Mouse (Mus musculus) limb, embryonic 11.5 days (tissue): Measurements from ENCODE around the gene Actl11. TPM values are rescaled to one million over a fixed set of nuclear protein-coding genes. Genes with fewer than 3 reads are reported as not detected.

Source experiments
- ATAC-seq: fragments of 200-750 bp; cut with Nextera tagmentation; 2 replicates; pipeline ENCODE4 v1.8.0; 2017; ENCODE audit warnings: low read depth; ENCODE audit not compliant: insufficient number of reproducible peaks, low FRiP score, low TSS enrichment
- DNase-seq: peaks from one replicate; pipeline ENCODE4 v3.0.0-alpha.2; 2015; ENCODE audit warnings: low spot score
- H3K27ac ChIP-seq: fragments of 300-500 bp; sonication (generic); replicated peaks from 2 replicates; pipeline ENCODE4 v1.5.1; 2014; ENCODE audit warnings: low read depth, mild to moderate bottlenecking, low read length
- H3K27me3 ChIP-seq: fragments of 300-500 bp; sonication (generic); 2 replicates; pipeline ENCODE4 v1.6.1; 2014; ENCODE audit warnings: mild to moderate bottlenecking, low read length, mixed read lengths; ENCODE audit not compliant: control insufficient read depth, insufficient read depth
- H3K36me3 ChIP-seq: fragments of 300-500 bp; sonication (generic); 2 replicates; pipeline ENCODE4 v1.6.1; 2014; ENCODE audit warnings: mild to moderate bottlenecking, low read length, moderate library complexity, mixed read lengths; ENCODE audit not compliant: control insufficient read depth, insufficient read depth
- H3K4me1 ChIP-seq: fragments of 300-500 bp; sonication (generic); 2 replicates; pipeline ENCODE4 v1.6.1; 2014; ENCODE audit warnings: low read length, mixed read lengths; ENCODE audit not compliant: control insufficient read depth, insufficient read depth
- H3K4me2 ChIP-seq: fragments of 300-500 bp; sonication (generic); 2 replicates; pipeline ENCODE4 v1.6.1; 2014; ENCODE audit warnings: low read depth, mild to moderate bottlenecking, moderate library complexity; ENCODE audit not compliant: severe bottlenecking
- H3K4me3 ChIP-seq: fragments of 300-500 bp; sonication (generic); 2 replicates; pipeline ENCODE4 v1.5.1; 2014; ENCODE audit warnings: low read depth, low read length
- H3K9ac ChIP-seq: fragments of 300-500 bp; sonication (generic); 2 replicates; pipeline ENCODE4 v1.6.1; 2014; ENCODE audit warnings: mild to moderate bottlenecking, low read length
- H3K9me3 ChIP-seq: fragments of 300-500 bp; sonication (generic); 2 replicates; pipeline ENCODE4 v1.6.1; 2016; ENCODE audit warnings: low read length; ENCODE audit not compliant: control insufficient read depth
- WGBS: fragments of 180-500 bp; shearing (Covaris S2); extraction: QIAGEN DNeasy Blood & Tissue Kit; methylation state at CpG from one replicate; pipeline ENCODE4 v1.1.7; 2014; 5-methylcytosine and 5-hydroxymethylcytosine counted together
- polyA plus RNA-seq: library from polyadenylated mRNA; unstranded; fragments of >200 nt; fragmentation: Nextera tagmentation; extraction: Ambion mirVana; gene quantifications from 2 replicates; pipeline ENCODE4 v1.2.1, GENCODE M21; 2014

The Actl11 gene
- polyA plus RNA-seq, 1 experiment from 2014 or later = not detected

DNA sequence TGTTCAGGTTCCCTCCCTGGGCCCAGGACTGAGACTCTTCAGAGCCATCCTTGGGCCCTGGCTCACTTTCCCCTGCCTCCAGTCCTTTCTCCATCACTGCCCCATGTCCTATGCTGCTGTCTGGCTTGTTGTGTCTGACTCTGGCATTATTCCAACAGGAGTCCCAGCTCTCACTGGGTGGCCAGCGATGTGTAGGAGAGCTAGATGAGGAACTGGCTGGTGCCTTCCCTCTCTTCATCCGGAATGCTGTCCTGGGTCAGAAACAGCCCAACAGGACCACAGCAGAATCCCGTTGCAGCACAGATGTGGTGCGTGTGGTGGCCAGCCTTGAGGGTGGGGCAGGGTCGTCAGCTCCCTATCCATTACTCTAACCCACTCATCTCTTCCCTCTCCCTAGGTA, 42.0 kb downstream of the Actl11 start:
- no peak overlapping the region for H3K4me3 ChIP-seq
- H3K36me3 ChIP-seq = peaks cover 14% of the 10 kb centered on the region
- H3K9ac ChIP-seq = no peak overlapping the region
- ATAC-seq = no peak
- WGBS = 91% methylated on average over 5 of the region's 5 CpGs
- no peak overlapping the region for H3K27ac ChIP-seq
- no peak for DNase-seq
- no peaks in the 10 kb centered on the region for H3K9me3 ChIP-seq
- H3K27me3 ChIP-seq = no peaks in the 10 kb centered on the region
- no peak overlapping the region for H3K4me2 ChIP-seq
- peaks cover 1% of the 10 kb centered on the region; the same call in 1 of the 2 replicates for H3K4me1 ChIP-seq

DNA sequence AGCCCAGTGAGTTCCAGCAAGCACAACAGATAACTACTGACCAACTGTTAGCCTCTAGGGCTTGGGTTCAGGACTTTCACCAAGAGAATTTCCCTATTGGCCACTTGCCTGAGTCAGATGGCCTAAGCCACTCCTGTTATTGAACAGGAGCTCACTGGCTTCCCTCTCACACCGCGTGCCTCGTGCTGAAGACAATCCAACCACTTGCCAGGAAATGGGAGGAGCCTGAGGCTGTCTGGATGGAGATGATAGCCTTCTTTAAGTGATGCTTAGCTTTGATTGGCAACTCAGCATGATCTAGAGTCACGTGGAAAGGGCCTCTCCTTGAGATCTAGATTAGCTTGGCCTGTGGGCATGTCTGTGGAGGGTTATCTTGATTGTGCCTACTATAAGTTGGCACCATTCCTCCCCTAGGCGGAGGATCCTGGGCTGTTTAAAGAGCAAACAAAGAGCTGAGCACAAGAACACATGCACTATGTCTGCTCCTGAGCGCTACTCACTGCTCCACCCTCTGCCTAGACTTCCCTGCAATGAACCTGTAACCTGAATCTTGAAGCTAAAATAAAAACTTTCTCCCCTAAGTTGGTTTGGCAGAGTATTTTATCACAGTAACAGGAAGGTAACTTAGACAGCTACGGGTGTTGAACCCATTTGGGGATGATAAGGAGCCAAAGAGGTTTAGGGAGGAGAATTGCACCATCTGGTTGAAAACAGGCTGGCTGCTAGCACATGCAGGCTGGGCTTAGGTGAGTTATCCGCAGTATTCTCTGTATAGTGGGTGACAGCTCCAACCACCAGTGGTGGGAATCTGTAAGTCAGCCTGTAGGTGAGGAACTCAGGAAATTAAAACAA, 43.6 kb downstream of the Actl11 start:
- H3K4me3 ChIP-seq = no peak overlapping the region
- H3K36me3 ChIP-seq = peaks cover 11% of the 10 kb centered on the region
- DNase-seq (no peak), ATAC-seq (no peak)
- H3K27ac ChIP-seq = no peak overlapping the region
- H3K9me3 ChIP-seq = no peaks in the 10 kb centered on the region
- no peaks in the 10 kb centered on the region for H3K27me3 ChIP-seq
- H3K9ac ChIP-seq = no peak overlapping the region
- H3K4me2 ChIP-seq = no peak overlapping the region
- 80% methylated on average over 8 of the region's 8 CpGs for WGBS
- peaks cover 4% of the 10 kb centered on the region; the same call in 1 of the 2 replicates for H3K4me1 ChIP-seq

DNA sequence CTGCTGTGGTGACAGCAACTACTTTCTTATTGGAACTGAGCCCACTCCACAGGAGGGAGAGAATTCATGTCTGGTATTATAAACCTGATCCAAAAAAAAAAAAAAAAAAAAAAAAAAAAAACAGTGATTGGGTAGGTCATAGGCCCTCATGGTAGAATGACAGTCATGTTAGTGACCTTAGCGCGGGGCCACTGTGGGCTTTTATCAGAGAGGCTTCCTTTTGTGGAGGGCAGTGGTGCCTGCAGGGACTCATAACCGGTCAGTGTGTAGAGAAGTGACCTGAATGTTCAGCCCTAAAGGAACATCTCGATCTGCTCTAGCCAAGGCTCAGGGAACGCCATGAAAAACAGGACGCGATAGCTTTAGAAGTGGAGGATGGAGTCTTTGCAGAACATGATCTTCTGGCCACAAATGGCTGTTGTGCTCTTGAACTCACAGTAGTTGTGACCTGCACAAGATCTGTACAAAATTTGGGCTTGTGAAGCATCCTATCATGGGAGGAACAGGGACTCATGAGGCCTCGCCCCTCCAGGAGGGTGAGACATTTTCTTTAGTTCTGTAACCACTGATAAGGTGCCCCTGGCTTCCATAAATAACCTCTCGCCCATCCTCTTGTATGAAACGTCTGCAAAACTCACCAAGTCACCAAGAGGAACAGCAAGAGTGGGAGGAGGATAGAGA, 46.4 kb downstream of the Actl11 start:
- peaks cover 2% of the 10 kb centered on the region; the same call in 1 of the 2 replicates for H3K36me3 ChIP-seq
- 82% methylated on average over 10 of the region's 10 CpGs for WGBS
- no peak overlapping the region for H3K4me3 ChIP-seq
- H3K4me2 ChIP-seq = no peak overlapping the region
- ATAC-seq (no peak), DNase-seq (no peak)
- no peaks in the 10 kb centered on the region for H3K27me3 ChIP-seq
- peak overlapping the region; percentile 23; the same call in 1 of the 2 replicates for H3K27ac ChIP-seq
- no peaks in the 10 kb centered on the region for H3K9me3 ChIP-seq
- peaks cover 4% of the 10 kb centered on the region; the same call in 1 of the 2 replicates for H3K4me1 ChIP-seq
- H3K9ac ChIP-seq = no peak overlapping the region

DNA sequence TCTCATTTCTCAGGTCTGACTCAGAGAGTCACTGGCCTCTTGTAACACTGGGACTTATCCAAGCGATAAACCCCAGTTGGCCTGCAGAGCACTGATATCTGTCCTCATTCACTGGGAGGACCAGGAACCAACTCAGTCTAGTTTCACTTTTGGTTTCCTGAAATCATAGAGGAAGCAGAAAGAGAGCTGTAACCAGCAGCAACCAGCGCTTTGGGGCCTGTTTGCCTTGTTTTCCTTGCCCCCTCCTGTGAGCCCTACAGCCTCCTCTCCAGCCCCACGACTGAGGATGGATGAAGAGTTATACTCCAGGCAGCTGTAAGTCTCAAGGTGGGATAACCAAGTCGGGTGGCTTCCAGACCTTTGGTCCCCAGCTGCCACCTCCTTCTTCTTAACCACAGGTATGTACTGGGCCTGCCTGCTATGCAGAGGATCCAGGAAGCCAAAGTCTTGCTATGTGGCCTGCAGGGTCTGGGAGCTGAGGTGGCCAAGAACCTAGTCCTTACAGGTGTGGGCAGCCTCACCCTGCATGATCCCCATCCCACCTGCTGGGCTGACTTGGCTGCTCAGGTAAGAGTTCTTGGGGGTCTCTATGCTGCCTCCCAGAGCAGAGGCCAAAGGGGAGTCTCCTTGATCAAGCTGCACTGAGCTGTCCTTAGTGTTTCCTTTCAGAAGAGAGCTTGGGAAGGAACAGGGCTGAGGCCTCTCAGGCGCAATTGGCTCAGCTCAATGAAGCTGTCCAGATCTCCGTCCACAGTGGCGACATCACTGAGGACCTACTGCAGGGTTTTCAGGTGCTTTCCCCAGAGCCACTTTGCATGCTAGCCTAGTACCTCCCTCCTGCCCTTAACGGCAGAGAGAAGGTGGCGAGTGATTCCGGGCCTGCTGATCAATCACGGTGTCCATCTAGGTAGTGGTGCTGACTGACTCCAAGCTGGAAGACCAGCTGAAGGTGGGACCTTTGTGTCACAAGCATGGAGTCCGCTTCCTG, 47.4 kb downstream of the Actl11 start, which contains the start of gene Uba7:
TSS of gene Uba7 (plus strand) at position 107 of the 988 bp plus-strand sequence.
- H3K27ac ChIP-seq = peak within 1 kb of the TSS; percentile 24; the same call in 1 of the 2 replicates
- no peak for DNase-seq
- H3K4me2 ChIP-seq = no peak within 1 kb of the TSS
- no peaks in the 10 kb centered on the region for H3K27me3 ChIP-seq
- H3K9ac ChIP-seq = no peak within 1 kb of the TSS
- ATAC-seq = no peak
- H3K4me1 ChIP-seq = peaks cover 11% of the 10 kb centered on the region
- H3K4me3 ChIP-seq = no peak within 1 kb of the TSS
- no peaks in the 10 kb centered on the region for H3K9me3 ChIP-seq
- 70% methylated on average over 12 of the region's 12 CpGs for WGBS
- no peaks in the 10 kb centered on the region; the same call in 1 of the 2 replicates for H3K36me3 ChIP-seq

GRCm38 (mm10) chr9:107978815-107979214, 50.5 kb downstream of the Actl11 start:
- no peak overlapping the region for H3K4me3 ChIP-seq
- ATAC-seq (no peak), DNase-seq (no peak)
- no peaks in the 10 kb centered on the region for H3K9me3 ChIP-seq
- WGBS = 94% methylated on average over 12 of the region's 12 CpGs
- H3K4me1 ChIP-seq = peaks cover 31% of the 10 kb centered on the region
- no peak overlapping the region for H3K27ac ChIP-seq
- H3K27me3 ChIP-seq = no peaks in the 10 kb centered on the region
- H3K4me2 ChIP-seq = no peak overlapping the region
- H3K9ac ChIP-seq = no peak overlapping the region
- H3K36me3 ChIP-seq = no peaks in the 10 kb centered on the region; the same call in 1 of the 2 replicates

Other genes with a start within 250 kb of the Actl11 start
- 1.7 and 1.8 TPM in 2 replicates for gene Gnat1, start 248.8 kb upstream of the Actl11 start, polyA plus RNA-seq
- 27.4 and 32.5 TPM in 2 replicates for gene Sema3f, start 218.0 kb upstream of the Actl11 start, polyA plus RNA-seq
- 179 and 195 TPM in 2 replicates for gene Rbm5, start 157.5 kb upstream of the Actl11 start, polyA plus RNA-seq
- gene Rbm6, start 55.2 kb upstream of the Actl11 start, polyA plus RNA-seq = 91.1 and 103 TPM in 2 replicates
- gene Mon1a, start 40.3 kb upstream of the Actl11 start, polyA plus RNA-seq = 12.4 and 12.6 TPM in 2 replicates
- 0.35 and 0.36 TPM in 2 replicates for gene Mst1r, start 21.6 kb upstream of the Actl11 start, polyA plus RNA-seq
- 4.4 and 4.6 TPM in 2 replicates for gene Camkv, start 7.2 kb downstream of the Actl11 start, polyA plus RNA-seq
- gene Traip, start 21.7 kb downstream of the Actl11 start, polyA plus RNA-seq = 40.4 and 41.4 TPM in 2 replicates
- gene Uba7, start 47.0 kb downstream of the Actl11 start, polyA plus RNA-seq = 20.1 and 23.4 TPM in 2 replicates
- 7.3 and 7.9 TPM in 2 replicates for gene Gm20661, start 54.6 kb downstream of the Actl11 start, polyA plus RNA-seq
- gene Inka1, start 57.4 kb downstream of the Actl11 start, polyA plus RNA-seq = 165 and 174 TPM in 2 replicates
- 16.8 and 19.7 TPM in 2 replicates for gene Cdhr4, start 64.0 kb downstream of the Actl11 start, polyA plus RNA-seq
- gene Gm20662, start 67.9 kb downstream of the Actl11 start, polyA plus RNA-seq = 0.87 and 0.96 TPM in 2 replicates
- 30.5 and 33.0 TPM in 2 replicates for gene Ip6k1, start 74.0 kb downstream of the Actl11 start, polyA plus RNA-seq
- 20.6 and 22.0 TPM in 2 replicates for gene Gmppb, start 120.8 kb downstream of the Actl11 start, polyA plus RNA-seq
- 1.7 and 1.9 TPM in 2 replicates for gene Amigo3, start 124.7 kb downstream of the Actl11 start, polyA plus RNA-seq
- gene Mst1, start 152.0 kb downstream of the Actl11 start, polyA plus RNA-seq = 0.37 and 1.3 TPM in 2 replicates
- 26.4 and 29.9 TPM in 2 replicates for gene Rnf123, start 154.9 kb downstream of the Actl11 start, polyA plus RNA-seq
- gene Apeh, start 166.1 kb downstream of the Actl11 start, polyA plus RNA-seq = 56.3 and 63.4 TPM in 2 replicates